9 mouse cellular contexts compared by ENCODE assay signal in genomic region chr17:30559536-30559935, GRCm38 (mm10). TPM values are rescaled to one million over a fixed set of nuclear protein-coding genes. Genes with fewer than 3 reads are reported as not detected.
DNase-seq lines count a peak whose midpoint lies in the region; ATAC-seq and TF ChIP-seq lines count a peak whose summit lies in the region.
"Had no signal": no experiment of that assay in that cellular context is flagged by ENCODE, and none has a peak within 500 bp of the region (broad histone marks: within the 10 kb centered on the region; RNA-seq: fewer than 3 reads in every experiment).

No protein-coding gene starts in this region.

- H3K4me3 ChIP-seq in forebrain, embryonic 14.5 days (ENCODE audit: low read depth, low read length) = no peak overlapping the region
- H3K4me3 ChIP-seq in forebrain, embryonic 13.5 days = no peak overlapping the region
- no peak overlapping the region for H3K4me3 ChIP-seq in heart, postnatal 0 days (ENCODE audit: low read depth, low read length)
- no peak overlapping the region for H3K4me3 ChIP-seq in stomach, postnatal 0 days (ENCODE audit: low read depth, low read length)
- H3K4me3 ChIP-seq: limb, embryonic 13.5 days had no signal

- 0 out of 2 replicates have a peak overlapping the region, but pooled peaks have one; percentile 9 for H3K27ac ChIP-seq in forebrain, embryonic 14.5 days (ENCODE audit: low read depth, low read length)
- H3K27ac ChIP-seq in forebrain, embryonic 13.5 days = no peak overlapping the region
- H3K27ac ChIP-seq in heart, postnatal 0 days (ENCODE audit: low read depth) = no peak overlapping the region
- no peak overlapping the region for H3K27ac ChIP-seq in stomach, postnatal 0 days (replicated peaks)
- H3K27ac ChIP-seq: limb, embryonic 13.5 days had no signal

- no peak for TF ChIP-seq EP300 in heart, postnatal 0 days (IDR thresholded peaks at IDR 0.05; ENCODE audit: low read depth)
- no peak for TF ChIP-seq EP300 in stomach, postnatal 0 days (optimal IDR thresholded peaks at IDR 0.05)

- H3K4me1 ChIP-seq in forebrain, embryonic 14.5 days (ENCODE audit: control insufficient read depth, insufficient read depth, low read length) = no peaks in the 10 kb centered on the region
- no peaks in the 10 kb centered on the region for H3K4me1 ChIP-seq in forebrain, embryonic 13.5 days
- H3K4me1 ChIP-seq in heart, postnatal 0 days (ENCODE audit: control insufficient read depth, insufficient read depth) = 0 out of 2 replicates have a peak, but pooled peaks cover 1% of the 10 kb centered on the region
- H3K4me1 ChIP-seq in stomach, postnatal 0 days (replicated peaks; ENCODE audit: control insufficient read depth, insufficient read depth) = no peaks in the 10 kb centered on the region

- no peaks in the 10 kb centered on the region for H3K36me3 ChIP-seq in forebrain, embryonic 14.5 days (ENCODE audit: control insufficient read depth, insufficient read depth, low read length)
- H3K36me3 ChIP-seq in forebrain, embryonic 13.5 days (ENCODE audit: poor library complexity, severe bottlenecking) = no peaks in the 10 kb centered on the region
- H3K36me3 ChIP-seq in heart, postnatal 0 days (replicated peaks; ENCODE audit: control insufficient read depth, insufficient read depth, low read length) = no peaks in the 10 kb centered on the region
- no peaks in the 10 kb centered on the region for H3K36me3 ChIP-seq in stomach, postnatal 0 days (ENCODE audit: control insufficient read depth, insufficient read depth, low read length)
- H3K36me3 ChIP-seq: limb, embryonic 13.5 days had no signal

- DNase-seq in forebrain, embryonic 14.5 days (ENCODE audit: low spot score) = peak; percentile 25
- peak; percentile 60 to 70 for DNase-seq in right cerebral cortex, adult 2 months (ENCODE audit: low spot score in 2 of 2)
- DNase-seq in right cerebral cortex, postnatal 25 days = no peak
- DNase-seq in c-Kit-positive CD71-positive TER-119-negative erythroid progenitor cells, embryonic 14.5 days (ENCODE audit: low read depth) = peak; percentile 82
- no peak for DNase-seq in heart, postnatal 0 days (ENCODE audit: low spot score)
- DNase-seq in lung, postnatal 14 days = peak; percentile 89
- peak; percentile 74 for DNase-seq in stomach, postnatal 0 days (ENCODE audit: low spot score)

- ATAC-seq in forebrain, embryonic 14.5 days = no peak
- ATAC-seq in forebrain, embryonic 13.5 days = no peak
- no peak for ATAC-seq in heart, postnatal 0 days (ENCODE audit: insufficient read depth, low read depth)
- ATAC-seq in stomach, postnatal 0 days (ENCODE audit: low FRiP score, low TSS enrichment) = peak; percentile 54; the same call in 1 of the 2 replicates

- H3K27me3 ChIP-seq in forebrain, embryonic 14.5 days (replicated peaks; ENCODE audit: control insufficient read depth, insufficient read depth, low read length) = no peaks in the 10 kb centered on the region
- no peaks in the 10 kb centered on the region for H3K27me3 ChIP-seq in forebrain, embryonic 13.5 days
- H3K27me3 ChIP-seq in heart, postnatal 0 days (ENCODE audit: control insufficient read depth, insufficient read depth, low read length) = no peaks in the 10 kb centered on the region
- no peaks in the 10 kb centered on the region for H3K27me3 ChIP-seq in stomach, postnatal 0 days (ENCODE audit: control insufficient read depth, insufficient read depth, low read length)
- H3K27me3 ChIP-seq: limb, embryonic 13.5 days had no signal

- 51% methylated on average over 3 of the region's 3 CpGs for WGBS in forebrain, embryonic 14.5 days
- 41% methylated on average over 3 of the region's 3 CpGs for WGBS in forebrain, embryonic 13.5 days
- WGBS in heart, postnatal 0 days = 49% methylated on average over 3 of the region's 3 CpGs
- 54% methylated on average over 3 of the region's 3 CpGs for WGBS in stomach, postnatal 0 days

- H3K4me2 ChIP-seq in forebrain, embryonic 14.5 days (ENCODE audit: low read length) = no peak overlapping the region
- no peak overlapping the region for H3K4me2 ChIP-seq in forebrain, embryonic 13.5 days
- H3K4me2 ChIP-seq in heart, postnatal 0 days (ENCODE audit: low read depth, low read length) = no peak overlapping the region
- no peak overlapping the region for H3K4me2 ChIP-seq in stomach, postnatal 0 days (replicated peaks; ENCODE audit: low read depth)
- H3K4me2 ChIP-seq: limb, embryonic 13.5 days had no signal

- H3K9me3 ChIP-seq in forebrain, embryonic 14.5 days (replicated peaks; ENCODE audit: control insufficient read depth, low read length) = no peaks in the 10 kb centered on the region
- no peaks in the 10 kb centered on the region for H3K9me3 ChIP-seq in forebrain, embryonic 13.5 days (replicated peaks)
- no peaks in the 10 kb centered on the region for H3K9me3 ChIP-seq in heart, postnatal 0 days (replicated peaks; ENCODE audit: control insufficient read depth, low read length)
- H3K9me3 ChIP-seq in stomach, postnatal 0 days (ENCODE audit: control insufficient read depth, low read length) = no peaks in the 10 kb centered on the region
- H3K9me3 ChIP-seq: limb, embryonic 13.5 days had no signal

- TF ChIP-seq CTCF in heart, postnatal 0 days (IDR thresholded peaks at IDR 0.05; ENCODE audit: low read depth) = peak; percentile 66
- peak; percentile 84 for TF ChIP-seq CTCF in stomach, postnatal 0 days (IDR thresholded peaks at IDR 0.05; ENCODE audit: low read depth)

- no peak overlapping the region for H3K9ac ChIP-seq in forebrain, embryonic 14.5 days (ENCODE audit: low read length)
- H3K9ac ChIP-seq in forebrain, embryonic 13.5 days = no peak overlapping the region
- no peak overlapping the region for H3K9ac ChIP-seq in heart, postnatal 0 days (replicated peaks; ENCODE audit: low read depth, low read length)
- no peak overlapping the region for H3K9ac ChIP-seq in stomach, postnatal 0 days (ENCODE audit: low read length)
- H3K9ac ChIP-seq: limb, embryonic 13.5 days had no signal

RNA-seq across cellular contexts. Expression of gene Btbd9, which starts 16.8 kb away (rescaled TPM):
- polyA plus RNA-seq in forebrain, embryonic 14.5 days (2014; fragmentation: Nextera tagmentation; extraction: Ambion mirVana) = 73.7 and 122 TPM in 2 replicates
- polyA plus RNA-seq in forebrain, embryonic 13.5 days (2015; fragmentation: Nextera tagmentation; extraction: Ambion mirVana) = 111 and 116 TPM in 2 replicates
- total RNA-seq in heart, postnatal 0 days (2014; rRNA removed; ENCODE audit: low replicate concordance) = 30.3 and 36.4 TPM in 2 replicates
- 26.2 and 31.0 TPM in 2 replicates for polyA plus RNA-seq in heart, postnatal 0 days (2015; fragmentation: Nextera tagmentation; extraction: Ambion mirVana)
- 32.9 and 34.6 TPM in 2 replicates for polyA plus RNA-seq in stomach, postnatal 0 days (2015; fragmentation: Nextera tagmentation; extraction: Ambion mirVana)

Comparison
In these comparisons a context has a peak if more than half of its experiments do, and no peak if none do; other contexts are left out.
1. DNase-seq: peak in forebrain, embryonic 14.5 days (single experiment), right cerebral cortex, adult 2 months (2 of 2), c-Kit-positive CD71-positive TER-119-negative erythroid progenitor cells, embryonic 14.5 days (single experiment), lung, postnatal 14 days (single experiment) and stomach, postnatal 0 days (single experiment); none in right cerebral cortex, postnatal 25 days (single experiment) and heart, postnatal 0 days (single experiment).